Mouse (Mus musculus) liver, embryonic 11.5 days (tissue): ENCODE results near the gene Rab12. TPM values are rescaled to one million over a fixed set of nuclear protein-coding genes. Genes with fewer than 3 reads are reported as not detected.

Source experiments
- ATAC-seq: fragments of 200-750 bp; cut with Nextera tagmentation; replicated peaks from 2 replicates; pipeline ENCODE4 v1.8.0; 2017; ENCODE audit warnings: moderate number of reproducible peaks, mild to moderate bottlenecking, moderate TSS enrichment, moderate library complexity; ENCODE audit not compliant: low FRiP score
- DNase-seq: peaks from one replicate; pipeline ENCODE4 v3.0.0-alpha.2; 2017; ENCODE audit warnings: low spot score
- H3K27ac ChIP-seq: fragments of 300-500 bp; sonication (generic); 2 replicates; pipeline ENCODE4 v1.5.1; 2014; ENCODE audit warnings: mild to moderate bottlenecking, low read depth, low read length, control low read depth
- H3K27me3 ChIP-seq: fragments of 300-500 bp; sonication (generic); replicated peaks from 2 replicates; pipeline ENCODE4 v1.6.1; 2014; ENCODE audit warnings: low read length, mixed read lengths; ENCODE audit not compliant: control insufficient read depth, insufficient read depth
- H3K36me3 ChIP-seq: fragments of 300-500 bp; sonication (generic); 2 replicates; pipeline ENCODE4 v1.6.1; 2014; ENCODE audit warnings: mild to moderate bottlenecking, low read length, moderate library complexity, mixed read lengths; ENCODE audit not compliant: control insufficient read depth, insufficient read depth
- H3K4me1 ChIP-seq: fragments of 300-500 bp; sonication (generic); replicated peaks from 2 replicates; pipeline ENCODE4 v1.6.1; 2014; ENCODE audit warnings: low read length, mixed read lengths; ENCODE audit not compliant: control insufficient read depth, insufficient read depth
- H3K4me2 ChIP-seq: fragments of 300-500 bp; sonication (generic); 2 replicates; pipeline ENCODE4 v1.6.1; 2014; ENCODE audit warnings: mild to moderate bottlenecking, control low read depth, moderate library complexity
- H3K4me3 ChIP-seq: fragments of 300-500 bp; sonication (generic); 2 replicates; pipeline ENCODE4 v1.5.1; 2014; ENCODE audit warnings: low read depth, low read length, control low read depth
- H3K9ac ChIP-seq: fragments of 300-500 bp; sonication (generic); 2 replicates; pipeline ENCODE4 v1.6.1; 2014; ENCODE audit warnings: low read depth, low read length, control low read depth
- H3K9me3 ChIP-seq: fragments of 300-500 bp; sonication (generic); 2 replicates; pipeline ENCODE4 v1.6.1; 2016; ENCODE audit warnings: low read length, inconsistent platforms, mixed read lengths; ENCODE audit not compliant: control insufficient read depth
- WGBS: fragments of 180-500 bp; shearing (Covaris S2); extraction: QIAGEN DNeasy Blood & Tissue Kit; methylation state at CpG from one replicate; pipeline ENCODE4 v1.1.7; 2014; 5-methylcytosine and 5-hydroxymethylcytosine counted together
- polyA plus RNA-seq: library from polyadenylated mRNA; unstranded; fragments of >200 nt; fragmentation: Nextera tagmentation; extraction: Ambion mirVana; gene quantifications from 2 replicates; pipeline ENCODE4 v1.2.1, GENCODE M21; 2014

Rab12 gene
- polyA plus RNA-seq, 1 experiment from 2014 or later, result 24.5 TPM

GRCm38 (mm10) chr17:66471252-66471651 lies 48.3 kb downstream of the Rab12 start:
- 57% methylated on average over 4 of the region's 4 CpGs for WGBS
- ATAC-seq, result no peak

GRCm38 (mm10) chr17:66470020-66470419 lies 49.5 kb downstream of the Rab12 start:
- H3K4me3 ChIP-seq, result no peak overlapping the region
- no peaks in the 10 kb centered on the region for H3K9me3 ChIP-seq
- ATAC-seq, result no peak
- H3K4me2 ChIP-seq, result no peak overlapping the region
- no peak overlapping the region for H3K9ac ChIP-seq
- no peak overlapping the region for H3K27ac ChIP-seq
- DNase-seq, result no peak
- 47% methylated on average over 8 of the region's 8 CpGs for WGBS
- H3K4me1 ChIP-seq, result no peaks in the 10 kb centered on the region
- H3K36me3 ChIP-seq, result no peaks in the 10 kb centered on the region
- H3K27me3 ChIP-seq, result 0 out of 2 replicates have a peak, but pooled peaks cover 3% of the 10 kb centered on the region

More at GRCm38 (mm10) chr17:66471252-66471651, 48.3 kb downstream of the Rab12 start:
- Histone ChIP-seq H3K4me2 (no peak overlapping the region), H3K9ac (no peak overlapping the region), H3K27me3 (0 out of 2 replicates have a peak, but pooled peaks cover 3% of the 10 kb centered on the region), H3K4me3 (no peak overlapping the region), H3K27ac (no peak overlapping the region), H3K36me3 (no peaks in the 10 kb centered on the region), H3K4me1 (no peaks in the 10 kb centered on the region), H3K9me3 (no peaks in the 10 kb centered on the region)
- DNase-seq, result no peak

DNA sequence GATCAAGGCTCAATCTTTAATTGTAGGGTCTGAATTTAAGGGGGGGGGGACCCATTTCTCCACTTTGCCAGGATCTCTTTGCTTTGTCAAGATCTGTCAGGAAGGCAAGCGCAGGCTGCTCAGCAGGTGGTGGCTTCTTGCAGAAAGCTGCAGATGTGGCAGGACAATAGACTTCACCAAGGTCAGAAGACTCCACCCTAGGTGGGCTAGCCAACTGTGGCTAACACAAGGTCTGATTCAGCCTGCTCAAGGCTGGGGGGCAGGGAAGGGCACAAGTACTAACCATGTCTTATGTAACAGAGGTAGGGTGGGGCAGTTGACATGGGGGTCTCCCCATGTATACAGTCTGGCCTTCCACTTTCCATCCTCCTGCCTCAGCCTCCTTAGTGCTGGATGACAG lies 62.3 kb downstream of the Rab12 start:
- ATAC-seq (no peak), DNase-seq (no peak)
- no peaks in the 10 kb centered on the region for H3K36me3 ChIP-seq
- no peaks in the 10 kb centered on the region for H3K9me3 ChIP-seq
- H3K4me1 ChIP-seq, result no peaks in the 10 kb centered on the region
- H3K4me3 ChIP-seq, result no peak overlapping the region
- H3K4me2 ChIP-seq, result no peak overlapping the region
- 72% methylated on average over 1 of the region's 1 CpGs for WGBS
- H3K27ac ChIP-seq, result no peak overlapping the region
- H3K27me3 ChIP-seq, result peaks cover 3% of the 10 kb centered on the region; the same call in 1 of the 2 replicates
- H3K9ac ChIP-seq, result no peak overlapping the region

GRCm38 (mm10) chr17:66451143-66451542 lies 68.4 kb downstream of the Rab12 start:
- H3K27ac ChIP-seq, result no peak overlapping the region
- H3K27me3 ChIP-seq, result peaks cover 59% of the 10 kb centered on the region
- no peaks in the 10 kb centered on the region for H3K36me3 ChIP-seq
- ATAC-seq, result no peak
- H3K4me1 ChIP-seq, result no peaks in the 10 kb centered on the region; the same call in 1 of the 2 replicates
- H3K9ac ChIP-seq, result no peak overlapping the region
- no peaks in the 10 kb centered on the region for H3K9me3 ChIP-seq
- no peak overlapping the region for H3K4me3 ChIP-seq
- 2% methylated on average over 11 of the region's 11 CpGs for WGBS
- peak; percentile 67 for DNase-seq
- H3K4me2 ChIP-seq, result no peak overlapping the region

DNA sequence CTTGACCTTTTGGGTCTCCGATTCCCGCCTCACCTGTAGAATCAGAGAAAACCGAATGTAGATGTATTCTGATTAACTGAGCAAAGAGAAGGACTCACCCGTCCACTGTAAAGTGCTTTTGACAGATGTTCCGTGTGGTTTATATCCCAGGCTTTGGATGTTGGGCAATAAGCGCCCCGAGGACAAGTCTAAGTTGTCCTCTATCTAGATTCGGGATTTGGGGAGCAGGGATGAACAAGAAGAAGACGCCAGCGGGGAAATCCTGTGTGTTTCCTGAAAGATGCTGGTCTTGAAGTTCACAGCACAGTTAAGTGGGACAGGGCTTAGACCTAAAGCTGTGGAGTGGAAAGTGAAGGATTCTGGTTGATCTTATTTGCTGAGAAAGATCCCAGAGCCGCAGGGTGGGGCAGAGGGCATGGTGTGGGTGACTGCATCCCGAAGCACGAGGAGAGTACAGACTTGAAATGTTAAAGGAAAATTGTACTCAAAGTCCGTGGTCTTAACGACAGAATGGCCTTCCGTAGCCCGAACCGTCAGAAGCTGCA lies 68.9 kb downstream of the Rab12 start:
- no peaks in the 10 kb centered on the region for H3K9me3 ChIP-seq
- WGBS, result 6% methylated on average over 18 of the region's 18 CpGs
- H3K36me3 ChIP-seq, result no peaks in the 10 kb centered on the region
- peaks cover 59% of the 10 kb centered on the region for H3K27me3 ChIP-seq
- ATAC-seq (no peak), DNase-seq (no peak)
- peak overlapping the region; percentile 59; the same call in 1 of the 2 replicates for H3K4me3 ChIP-seq
- H3K27ac ChIP-seq, result no peak overlapping the region
- peak overlapping the region; percentile 85 for H3K4me2 ChIP-seq
- no peaks in the 10 kb centered on the region; the same call in 1 of the 2 replicates for H3K4me1 ChIP-seq
- no peak overlapping the region for H3K9ac ChIP-seq

- H3K27ac ChIP-seq, result no peak within 1 kb of the TSS
- peak; percentile 65 for DNase-seq
- peak within 1 kb of the TSS; percentile 85 for H3K4me2 ChIP-seq
- H3K4me1 ChIP-seq, result no peaks in the 10 kb centered on the region; the same call in 1 of the 2 replicates
- no peaks in the 10 kb centered on the region for H3K36me3 ChIP-seq
- H3K27me3 ChIP-seq, result peaks cover 59% of the 10 kb centered on the region
- H3K9me3 ChIP-seq, result no peaks in the 10 kb centered on the region
- peak; percentile 51 for ATAC-seq
- peak within 1 kb of the TSS; percentile 59 for H3K4me3 ChIP-seq
- under 1% methylated on average over 67 of the region's 76 CpGs for WGBS
- H3K9ac ChIP-seq, result peak within 1 kb of the TSS; percentile 44; the same call in 1 of the 2 replicates
Measured at GRCm38 (mm10) chr17:66449460-66450341, 69.8 kb downstream of the Rab12 start, which contains the start of gene Mtcl1. Gene Mtcl1, minus strand, starts transcription at chr17:66449750.

DNA sequence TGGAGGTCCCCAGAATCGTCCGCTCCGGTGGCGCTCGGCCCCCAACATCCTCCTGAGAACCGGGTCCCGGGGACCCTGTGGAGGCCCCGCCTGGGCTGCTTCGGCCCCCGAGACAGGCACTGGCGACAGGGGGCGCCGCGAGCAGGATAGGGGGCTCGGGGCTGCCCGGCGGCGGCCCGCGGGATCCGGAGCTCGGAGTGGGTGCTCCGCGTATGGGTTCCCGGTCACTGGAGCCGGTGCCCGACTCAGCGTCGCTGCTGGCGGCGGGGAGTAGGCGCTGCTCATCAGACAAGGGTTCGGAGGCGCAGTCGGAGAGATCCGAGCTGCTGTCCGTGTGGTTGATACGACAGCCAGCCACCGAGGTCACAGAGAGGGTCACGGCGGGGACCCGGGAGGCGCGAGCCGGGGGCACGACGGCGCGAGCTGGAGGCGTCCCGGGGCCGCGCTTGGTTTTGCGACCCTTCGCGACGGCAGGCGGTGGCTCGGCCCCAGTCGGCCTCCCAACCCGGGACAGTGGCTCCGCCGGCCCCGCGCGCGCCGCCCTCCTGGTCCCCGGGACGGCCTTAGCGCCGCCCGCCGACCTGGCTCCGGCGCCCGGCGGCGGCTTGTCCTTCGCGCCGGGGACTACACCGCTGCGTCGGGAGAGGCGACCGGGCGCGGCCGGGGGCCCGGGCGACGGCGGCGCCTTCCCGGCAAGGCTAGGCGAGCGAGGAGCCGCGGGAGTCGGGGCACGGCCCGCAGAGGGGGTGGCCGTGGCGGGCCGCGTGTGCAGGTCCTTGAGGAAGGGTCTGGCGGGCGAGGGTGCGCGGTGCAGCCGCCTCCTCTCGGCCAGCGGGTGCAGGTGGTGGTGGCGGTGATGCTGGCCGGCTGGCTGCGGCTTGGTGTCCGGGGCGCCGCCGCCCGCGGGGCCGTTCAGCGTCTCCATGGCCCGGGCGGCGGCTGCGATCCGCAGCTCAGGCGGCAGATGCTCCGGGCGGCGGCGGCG lies 70.8 kb downstream of the Rab12 start:
- H3K9ac ChIP-seq, result peak overlapping the region; percentile 44; the same call in 1 of the 2 replicates
- H3K9me3 ChIP-seq, result no peaks in the 10 kb centered on the region
- peak overlapping the region; percentile 85 for H3K4me2 ChIP-seq
- no peaks in the 10 kb centered on the region for H3K36me3 ChIP-seq
- DNase-seq (peak; percentile 50), ATAC-seq (peak; percentile 39)
- WGBS, result under 1% methylated on average over 108 of the region's 136 CpGs
- H3K4me1 ChIP-seq, result no peaks in the 10 kb centered on the region; the same call in 1 of the 2 replicates
- peaks cover 62% of the 10 kb centered on the region for H3K27me3 ChIP-seq
- peak overlapping the region; percentile 59 for H3K4me3 ChIP-seq
- no peak overlapping the region for H3K27ac ChIP-seq

- ATAC-seq, result no peak
- Histone ChIP-seq H3K4me1 (no peaks in the 10 kb centered on the region; the same call in 1 of the 2 replicates), H3K27me3 (peaks cover 62% of the 10 kb centered on the region), H3K9me3 (no peaks in the 10 kb centered on the region), H3K9ac (peak overlapping the region; percentile 34; the same call in 1 of the 2 replicates), H3K4me2 (peak overlapping the region; percentile 85), H3K27ac (no peak overlapping the region), H3K4me3 (peak overlapping the region; percentile 59), H3K36me3 (no peaks in the 10 kb centered on the region)
- no peak for DNase-seq
- WGBS, result 7% methylated on average over 13 of the region's 13 CpGs
Measured at GRCm38 (mm10) chr17:66447978-66448377, 71.6 kb downstream of the Rab12 start.
